Mouse (Mus musculus) limb, embryonic 10.5 days (tissue): ENCODE results near the gene Atp1a1. TPM values are rescaled to one million over a fixed set of nuclear protein-coding genes. Genes with fewer than 3 reads are reported as not detected.

ENCODE experiments used
- DNase-seq: peaks from one replicate; pipeline ENCODE4 v3.0.0-alpha.2; 2017; ENCODE audit warnings: low spot score
- H3K27ac ChIP-seq: fragments of 300-500 bp; sonication (generic); 2 replicates; pipeline ENCODE4 v1.5.1; 2016; ENCODE audit warnings: mild to moderate bottlenecking
- H3K27me3 ChIP-seq: fragments of 300-500 bp; sonication (generic); 2 replicates; pipeline ENCODE4 v1.6.1; 2016; ENCODE audit warnings: low read depth, mild to moderate bottlenecking; ENCODE audit not compliant: poor library complexity, severe bottlenecking
- H3K36me3 ChIP-seq: fragments of 300-500 bp; sonication (generic); 2 replicates; pipeline ENCODE4 v1.6.1; 2016; ENCODE audit warnings: mild to moderate bottlenecking, moderate library complexity
- H3K4me1 ChIP-seq: fragments of 300-500 bp; sonication (generic); 2 replicates; pipeline ENCODE4 v1.6.1; 2016
- H3K4me3 ChIP-seq: fragments of 300-500 bp; sonication (generic); 2 replicates; pipeline ENCODE4 v1.5.1; 2016; ENCODE audit warnings: mild to moderate bottlenecking, moderate library complexity
- H3K9me3 ChIP-seq: fragments of 300-500 bp; sonication (generic); replicated peaks from 2 replicates; pipeline ENCODE4 v1.6.1; 2016; ENCODE audit warnings: mild to moderate bottlenecking
- WGBS: fragments of 180-500 bp; shearing (Covaris S2); methylation state at CpG from one replicate; pipeline ENCODE4 v1.1.7; 2016; 5-methylcytosine and 5-hydroxymethylcytosine counted together
- polyA plus RNA-seq: library from polyadenylated mRNA; unstranded; fragments of >200 nt; fragmentation: Nextera tagmentation; extraction: Ambion mirVana; gene quantifications from 2 replicates; pipeline ENCODE4 v1.2.1, GENCODE M21; 2016

Atp1a1 gene
- polyA plus RNA-seq = 47.7 and 53.7 TPM in 2 replicates

DNA sequence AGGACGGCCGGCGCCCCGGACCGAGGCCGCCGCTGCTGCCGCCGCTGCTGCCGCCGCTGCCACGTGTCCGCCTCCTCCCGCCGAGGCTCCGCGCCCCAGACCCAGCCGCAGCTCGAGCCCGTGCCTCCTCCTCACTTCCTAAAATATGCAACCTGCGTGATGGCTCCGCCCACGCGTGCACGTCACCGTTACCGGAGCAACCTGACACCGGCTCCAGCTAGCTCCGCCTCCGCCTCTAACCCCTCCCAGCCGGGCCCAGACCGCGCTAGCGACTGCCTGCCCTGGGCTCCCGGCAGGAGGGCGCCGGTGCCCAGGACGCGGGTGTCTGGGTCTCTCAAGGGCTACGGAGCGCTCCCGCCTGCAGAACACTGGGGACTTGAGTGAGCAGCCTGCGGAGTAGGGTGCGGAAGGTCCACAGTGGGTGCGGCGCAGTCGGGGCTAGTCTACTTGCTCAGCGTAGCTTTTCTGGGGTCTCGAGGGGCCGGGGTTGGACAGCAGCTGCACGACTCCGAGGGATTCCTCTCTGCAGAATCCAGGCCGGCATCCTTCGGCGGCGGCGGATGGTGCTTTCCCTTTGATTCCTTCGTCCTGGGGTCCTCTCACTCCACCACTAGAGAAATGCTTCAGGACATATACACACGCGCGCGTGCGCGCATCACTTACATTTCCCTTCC is at the start of gene Atp1a1:
Gene Atp1a1, minus strand, starts transcription at position 135 of the 674 bp plus-strand sequence.
- H3K9me3 ChIP-seq = no peaks in the 10 kb centered on the region
- WGBS = under 1% methylated on average over 64 of the region's 64 CpGs
- peak within 1 kb of the TSS; percentile 99 for H3K27ac ChIP-seq
- H3K27me3 ChIP-seq = peaks cover 7% of the 10 kb centered on the region; the same call in 1 of the 2 replicates
- H3K4me3 ChIP-seq = peak within 1 kb of the TSS; percentile 97
- H3K4me1 ChIP-seq = peaks cover 54% of the 10 kb centered on the region
- H3K36me3 ChIP-seq = 0 out of 2 replicates have a peak, but pooled peaks cover 1% of the 10 kb centered on the region
- peak; percentile 98 for DNase-seq

- Histone ChIP-seq H3K27ac (no peak overlapping the region), H3K36me3 (no peaks in the 10 kb centered on the region), H3K9me3 (no peaks in the 10 kb centered on the region), H3K27me3 (no peaks in the 10 kb centered on the region), H3K4me1 (peaks cover 7% of the 10 kb centered on the region), H3K4me3 (no peak overlapping the region)
- no peak for DNase-seq
- WGBS = 65% methylated on average over 7 of the region's 7 CpGs
Observed at GRCm38 (mm10) chr3:101653446-101653845, 49.0 kb upstream of the Atp1a1 start.

- Histone ChIP-seq H3K36me3 (no peaks in the 10 kb centered on the region), H3K27ac (no peak overlapping the region), H3K9me3 (no peaks in the 10 kb centered on the region), H3K27me3 (no peaks in the 10 kb centered on the region), H3K4me3 (no peak overlapping the region), H3K4me1 (peaks cover 7% of the 10 kb centered on the region)
- 68% methylated on average over 2 of the region's 2 CpGs for WGBS
- DNase-seq = no peak
Observed at GRCm38 (mm10) chr3:101652967-101653366, 48.5 kb upstream of the Atp1a1 start.

DNA sequence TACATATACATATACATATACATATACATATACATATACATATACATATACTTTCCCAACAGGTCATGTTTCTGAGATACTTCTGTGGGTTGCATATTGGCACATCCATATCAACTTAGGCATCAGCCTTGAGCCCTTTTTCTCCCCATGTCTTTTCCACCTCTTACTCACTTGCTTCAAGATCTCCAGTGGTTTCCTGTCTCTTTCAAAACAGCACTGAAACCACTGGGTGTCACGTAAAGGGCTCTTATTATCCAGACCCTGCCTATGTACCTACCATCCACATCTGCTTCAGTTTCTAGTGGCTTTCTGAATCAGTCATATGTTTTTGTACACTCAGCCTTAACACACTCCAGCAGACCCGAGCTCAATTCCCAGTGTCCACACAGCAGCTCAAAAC is 45.8 kb upstream of the Atp1a1 start:
- H3K27ac ChIP-seq = no peak overlapping the region
- H3K36me3 ChIP-seq = no peaks in the 10 kb centered on the region
- H3K4me3 ChIP-seq = no peak overlapping the region
- H3K4me1 ChIP-seq = peaks cover 7% of the 10 kb centered on the region
- no peaks in the 10 kb centered on the region for H3K27me3 ChIP-seq
- no peak for DNase-seq
- no peaks in the 10 kb centered on the region for H3K9me3 ChIP-seq
- 80% methylated on average over 2 of the region's 2 CpGs for WGBS

DNA sequence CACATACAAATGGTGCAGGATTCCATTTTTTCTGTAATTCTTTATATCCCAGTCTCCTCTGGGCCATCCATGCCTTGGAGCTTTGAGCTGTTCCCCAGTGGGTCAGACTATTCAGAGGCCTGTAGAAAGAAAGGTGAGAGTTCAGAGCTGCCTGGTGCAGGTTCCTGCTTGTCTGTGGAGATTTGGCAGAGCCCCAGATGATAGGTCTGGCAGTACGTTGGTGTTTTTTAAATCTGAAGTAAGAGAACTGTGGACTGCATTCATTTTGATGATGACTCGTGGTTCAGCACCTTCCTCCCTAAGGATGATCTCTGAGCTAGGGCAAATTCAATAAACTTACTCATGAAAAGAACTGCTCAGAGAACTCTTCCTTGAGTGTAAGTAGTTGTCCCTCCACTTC is 44.8 kb upstream of the Atp1a1 start:
- H3K9me3 ChIP-seq = no peaks in the 10 kb centered on the region
- no peak overlapping the region for H3K27ac ChIP-seq
- no peak for DNase-seq
- H3K4me1 ChIP-seq = peaks cover 4% of the 10 kb centered on the region
- no peaks in the 10 kb centered on the region for H3K36me3 ChIP-seq
- 79% methylated on average over 2 of the region's 2 CpGs for WGBS
- H3K4me3 ChIP-seq = no peak overlapping the region
- no peaks in the 10 kb centered on the region for H3K27me3 ChIP-seq

GRCm38 (mm10) chr3:101648096-101648793 is 43.8 kb upstream of the Atp1a1 start:
- no peak for DNase-seq
- H3K4me1 ChIP-seq = peaks cover under 1% of the 10 kb centered on the region
- WGBS = 78% methylated on average over 13 of the region's 13 CpGs
- no peak overlapping the region for H3K27ac ChIP-seq
- H3K4me3 ChIP-seq = no peak overlapping the region
- H3K9me3 ChIP-seq = no peaks in the 10 kb centered on the region
- H3K36me3 ChIP-seq = no peaks in the 10 kb centered on the region
- H3K27me3 ChIP-seq = no peaks in the 10 kb centered on the region

DNA sequence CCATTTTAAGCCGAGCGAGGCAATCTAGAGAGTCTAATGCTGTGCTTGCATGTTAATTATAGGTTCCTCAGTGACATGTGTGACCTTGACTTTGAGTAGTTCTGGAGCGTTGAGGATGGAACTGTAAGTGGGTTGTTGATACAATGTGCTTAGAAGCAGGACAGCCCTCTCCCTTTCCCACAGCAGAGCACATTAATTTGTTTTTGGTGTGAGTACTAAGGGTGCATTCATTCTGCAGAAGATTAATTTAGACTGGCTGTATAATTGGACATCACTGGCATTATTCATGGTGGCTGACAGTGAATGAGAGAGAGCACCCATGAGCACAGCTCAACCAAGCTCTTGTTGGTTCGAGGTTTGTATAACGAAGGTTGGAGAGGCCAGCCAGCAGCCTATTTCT is 42.3 kb upstream of the Atp1a1 start:
- 87% methylated on average over 5 of the region's 5 CpGs for WGBS
- H3K4me3 ChIP-seq = no peak overlapping the region
- H3K36me3 ChIP-seq = no peaks in the 10 kb centered on the region
- no peak for DNase-seq
- no peak overlapping the region for H3K27ac ChIP-seq
- H3K9me3 ChIP-seq = no peaks in the 10 kb centered on the region
- H3K4me1 ChIP-seq = no peaks in the 10 kb centered on the region; the same call in 1 of the 2 replicates
- H3K27me3 ChIP-seq = no peaks in the 10 kb centered on the region

DNA sequence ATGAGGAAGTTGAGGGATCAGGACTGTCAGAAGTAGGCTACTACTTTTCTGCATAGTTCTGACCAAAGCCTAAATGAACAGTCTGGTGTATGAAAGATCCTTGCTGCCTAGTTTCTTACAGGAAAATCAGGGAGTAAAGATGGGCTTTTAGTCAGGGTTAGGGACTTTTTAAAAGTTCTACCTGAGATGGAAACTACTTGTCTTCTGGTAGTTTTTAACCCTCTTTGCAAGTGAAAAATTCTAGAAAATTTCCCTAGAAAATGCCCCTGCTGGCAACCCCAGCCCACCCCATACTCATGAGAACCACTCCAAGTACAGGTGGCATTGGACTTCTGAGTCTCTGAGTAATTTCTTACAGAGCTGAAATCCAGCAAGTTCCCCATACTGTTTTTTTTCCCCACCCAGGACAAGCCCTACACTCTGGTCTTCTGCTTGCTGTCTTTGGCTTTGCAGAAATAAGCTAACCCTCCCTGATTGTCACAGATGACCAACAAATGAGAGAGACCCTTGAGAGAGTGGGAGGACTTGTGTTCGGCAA is 41.2 kb upstream of the Atp1a1 start:
- Histone ChIP-seq H3K4me1 (no peaks in the 10 kb centered on the region), H3K27me3 (no peaks in the 10 kb centered on the region), H3K36me3 (no peaks in the 10 kb centered on the region), H3K9me3 (no peaks in the 10 kb centered on the region), H3K4me3 (no peak overlapping the region), H3K27ac (no peak overlapping the region)
- DNase-seq = no peak
- 91% methylated on average over 1 of the region's 1 CpGs for WGBS

- Histone ChIP-seq H3K27me3 (no peaks in the 10 kb centered on the region), H3K27ac (no peak overlapping the region), H3K36me3 (no peaks in the 10 kb centered on the region), H3K4me1 (no peaks in the 10 kb centered on the region), H3K4me3 (no peak overlapping the region), H3K9me3 (no peaks in the 10 kb centered on the region)
- DNase-seq = no peak
- WGBS = 73% methylated on average over 4 of the region's 4 CpGs
Observed at GRCm38 (mm10) chr3:101644062-101644802, 39.7 kb upstream of the Atp1a1 start.

GRCm38 (mm10) chr3:101643264-101643663 is 38.8 kb upstream of the Atp1a1 start:
- 79% methylated on average over 2 of the region's 2 CpGs for WGBS
- no peaks in the 10 kb centered on the region for H3K36me3 ChIP-seq
- DNase-seq = no peak

GRCm38 (mm10) chr3:101638223-101638622 is 33.7 kb upstream of the Atp1a1 start:
- DNase-seq = no peak
- Histone ChIP-seq H3K4me1 (no peaks in the 10 kb centered on the region), H3K27me3 (no peaks in the 10 kb centered on the region), H3K36me3 (no peaks in the 10 kb centered on the region), H3K4me3 (no peak overlapping the region), H3K27ac (no peak overlapping the region), H3K9me3 (no peaks in the 10 kb centered on the region)
- 83% methylated on average over 2 of the region's 2 CpGs for WGBS

More at GRCm38 (mm10) chr3:101643264-101643663, 38.8 kb upstream of the Atp1a1 start:
- Histone ChIP-seq H3K27ac (no peak overlapping the region), H3K9me3 (no peaks in the 10 kb centered on the region), H3K27me3 (no peaks in the 10 kb centered on the region), H3K4me1 (no peaks in the 10 kb centered on the region), H3K4me3 (no peak overlapping the region)

- no peak for DNase-seq
- no peaks in the 10 kb centered on the region for H3K36me3 ChIP-seq
- no peak overlapping the region for H3K27ac ChIP-seq
- H3K27me3 ChIP-seq = no peaks in the 10 kb centered on the region
- H3K9me3 ChIP-seq = no peaks in the 10 kb centered on the region
- H3K4me3 ChIP-seq = no peak overlapping the region
- peaks cover 3% of the 10 kb centered on the region; the same call in 1 of the 2 replicates for H3K4me1 ChIP-seq
- WGBS = 89% methylated on average over 7 of the region's 7 CpGs
Observed at GRCm38 (mm10) chr3:101636510-101636909, 32.0 kb upstream of the Atp1a1 start.
